Mouse (Mus musculus) stomach, adult 2 months (tissue): ENCODE results near the gene Gm10778. TPM values are rescaled to one million over a fixed set of nuclear protein-coding genes. Genes with fewer than 3 reads are reported as not detected.

Source experiments
- polyA plus RNA-seq: library from polyadenylated mRNA; depleted of rRNA; stranded (reverse); fragments of >200 nt; gene quantifications from 2 replicates; pipeline ENCODE4 v1.2.3, GENCODE M21; 2012; rRNA removed

Gene Gm10778
- polyA plus RNA-seq = 0.09 TPM in 1 of 2 replicates, not detected in the other

DNA sequence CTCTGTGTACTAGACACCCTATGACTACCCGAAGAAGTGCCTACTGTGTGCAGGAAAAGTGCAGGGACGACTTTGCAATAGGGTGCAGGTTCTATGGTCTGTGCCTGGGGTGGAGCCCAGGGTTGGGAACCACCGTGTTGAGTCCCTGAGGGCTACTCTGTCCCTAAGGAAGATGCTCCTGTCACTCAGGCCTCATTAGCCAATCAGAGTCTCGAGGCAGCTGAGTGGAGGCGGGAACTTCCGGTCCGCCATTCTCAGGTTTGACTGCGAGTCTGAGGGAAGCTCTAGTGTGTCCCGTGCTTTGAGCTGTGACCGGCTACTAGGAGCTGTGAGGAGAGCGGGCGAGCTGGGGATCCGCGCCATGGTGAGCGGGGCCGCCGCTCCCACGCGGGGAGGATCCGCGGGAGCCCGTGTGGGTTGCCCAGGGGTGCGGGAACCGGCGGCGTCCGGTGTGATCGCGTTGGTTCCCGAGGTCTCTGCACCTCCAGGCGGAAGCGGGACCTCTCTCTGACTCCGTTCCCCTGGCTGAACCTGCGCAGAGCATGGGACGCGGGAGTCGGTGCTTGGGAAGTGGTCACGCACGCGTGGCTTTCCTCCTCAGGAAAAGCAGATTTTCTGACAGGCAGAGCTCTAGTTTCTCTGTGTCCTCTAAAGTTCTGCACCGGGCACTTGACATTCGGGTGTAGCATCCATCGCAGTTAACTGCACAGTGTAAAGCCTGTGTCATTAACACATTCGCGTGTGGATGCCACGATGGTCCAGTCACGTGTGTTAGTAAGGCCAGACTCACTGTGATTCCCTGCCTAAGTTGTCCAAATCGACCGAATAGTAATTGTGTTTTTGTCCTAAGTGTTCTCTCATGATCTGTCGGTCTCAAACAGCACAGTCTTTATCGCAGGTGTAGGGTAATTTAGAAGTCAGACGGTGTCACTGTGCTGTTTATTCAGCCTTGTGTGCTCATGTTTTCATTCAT is at the start of gene Gm10778:
Gene Gm10778 (plus strand): TSS at position 257 of the 973 bp plus-strand sequence.

GRCm38 (mm10) chr10:81600738-81601203 is 48.1 kb upstream of the Gm10778 start, which contains the start of gene Tle6:
TSS of gene Tle6 (minus strand) at chr10:81601073.

GRCm38 (mm10) chr10:81605974-81606751 is 42.7 kb upstream of the Gm10778 start, which contains the start of gene BC025920:
TSS of gene BC025920 (plus strand) at chr10:81606270.

DNA sequence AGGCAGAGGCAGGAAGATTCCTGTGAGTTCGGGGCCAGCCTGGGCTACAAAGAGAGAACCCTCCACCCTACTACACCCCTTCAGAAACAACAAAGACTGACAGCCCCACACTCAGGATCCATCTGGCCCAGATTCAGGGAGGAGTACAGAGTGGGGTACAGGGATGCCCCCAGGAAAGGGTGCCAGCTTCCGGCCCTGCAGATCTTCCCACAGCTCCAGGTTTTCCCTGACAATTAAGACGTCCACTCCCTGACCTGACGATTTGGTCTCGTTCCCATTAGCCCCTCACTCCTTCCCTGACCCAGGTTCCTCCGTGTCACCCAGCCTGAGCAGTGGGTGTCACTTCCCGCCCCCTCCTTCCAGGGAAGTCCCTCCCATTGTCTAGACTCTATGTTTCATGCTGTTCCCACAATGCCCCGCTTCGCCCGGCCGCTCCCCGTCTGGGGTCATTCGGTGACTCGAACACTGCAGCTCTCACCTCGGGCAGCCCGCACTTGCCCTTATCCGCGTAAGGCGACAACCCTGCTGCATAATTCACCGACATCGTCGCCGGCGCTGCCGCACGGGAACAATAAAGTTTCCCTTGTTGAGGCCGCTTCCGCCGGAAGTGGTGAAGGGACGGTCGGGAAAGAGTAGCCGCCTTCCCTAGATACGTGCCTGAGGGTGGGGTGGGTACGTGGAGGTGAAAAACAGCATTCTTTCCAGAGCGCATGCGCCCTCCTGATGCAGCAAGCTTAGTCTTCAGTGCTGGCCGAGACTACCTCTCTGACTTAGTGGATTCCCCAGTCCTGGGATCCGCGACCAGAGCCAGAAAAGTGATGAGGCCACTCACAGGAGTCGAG is 21.6 kb upstream of the Gm10778 start, which contains the start of gene Sirt6:
Gene Sirt6 (minus strand): TSS at position 804 of the 842 bp plus-strand sequence.

GRCm38 (mm10) chr10:81628390-81628789 is 20.5 kb upstream of the Gm10778 start, which contains the start of gene Ankrd24:
TSS of gene Ankrd24 (plus strand) at chr10:81628540.

GRCm38 (mm10) chr10:81704531-81705301 is 55.9 kb downstream of the Gm10778 start, which contains the start of gene Zfp433:
TSS of gene Zfp433 (plus strand) at chr10:81704825.

Other genes with a start within 250 kb of the Gm10778 start
- 27.0 and 33.0 TPM in 2 replicates for gene Nfic, start 193.4 kb upstream of the Gm10778 start, polyA plus RNA-seq
- 1.3 and 2.8 TPM in 2 replicates for gene Celf5, start 166.3 kb upstream of the Gm10778 start, polyA plus RNA-seq
- gene Ncln, start 152.7 kb upstream of the Gm10778 start, polyA plus RNA-seq = 147 and 177 TPM in 2 replicates
- 1.6 and 3.7 TPM in 2 replicates for gene S1pr4, start 148.9 kb upstream of the Gm10778 start, polyA plus RNA-seq
- 5.4 and 9.1 TPM in 2 replicates for gene Gna15, start 124.8 kb upstream of the Gm10778 start, polyA plus RNA-seq
- 64.5 and 66.0 TPM in 2 replicates for gene Gna11, start 103.9 kb upstream of the Gm10778 start, polyA plus RNA-seq
- 1,576 and 2,275 TPM in 2 replicates for gene Aes, start 89.6 kb upstream of the Gm10778 start, polyA plus RNA-seq
- 56.0 and 71.7 TPM in 2 replicates for gene Tle2, start 74.5 kb upstream of the Gm10778 start, polyA plus RNA-seq
- gene Tle6, start 48.0 kb upstream of the Gm10778 start, polyA plus RNA-seq = 10.5 and 11.4 TPM in 2 replicates
- gene BC025920, start 42.8 kb upstream of the Gm10778 start, polyA plus RNA-seq = 0.14 and 0.39 TPM in 2 replicates
- 18.8 and 22.3 TPM in 2 replicates for gene Sirt6, start 21.3 kb upstream of the Gm10778 start, polyA plus RNA-seq
- gene Ankrd24, start 20.5 kb upstream of the Gm10778 start, polyA plus RNA-seq = 17.2 and 28.0 TPM in 2 replicates
- not detected in 2 replicates for gene Zfp433, start 55.8 kb downstream of the Gm10778 start, polyA plus RNA-seq
- gene Gm3055, start 122.1 kb downstream of the Gm10778 start, polyA plus RNA-seq = not detected in 2 replicates
- gene Gm4767, start 163.1 kb downstream of the Gm10778 start, polyA plus RNA-seq = not detected in 2 replicates
- 0.04 TPM in 1 of 2 replicates, not detected in the other for gene Gm32687, start 214.9 kb downstream of the Gm10778 start, polyA plus RNA-seq